Mouse (Mus musculus): ENCODE results near the gene Glra3.

The Glra3 gene

GRCm38 (mm10) chr8:55939870-55940525, at the start of gene Glra3:
Gene Glra3, plus strand, starts transcription at chr8:55940460.
- in situ Hi-C loops (cut with MboI, MseI), result no loop called here

DNA sequence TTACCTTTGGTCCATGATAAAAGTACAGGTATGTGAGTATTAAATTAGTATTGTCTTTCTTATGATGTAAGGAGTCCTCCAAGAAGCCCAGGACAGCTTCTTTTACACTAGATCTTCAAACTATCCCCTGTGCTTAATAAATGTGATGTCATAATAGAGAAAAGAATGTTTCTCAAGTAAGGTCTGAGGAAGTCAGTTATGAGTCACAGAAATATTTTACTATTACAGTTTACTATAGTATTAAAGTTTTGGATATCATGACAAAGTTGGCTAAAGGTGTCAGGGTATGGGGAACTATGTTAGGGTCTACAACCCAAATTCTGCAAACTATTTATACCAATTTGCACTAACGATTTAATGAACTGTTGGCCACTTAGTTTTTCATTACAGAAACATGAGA, 33.4 kb upstream of the Glra3 start, which contains the start of gene Adam29:
Gene Adam29 (minus strand): TSS at position 101 of the 400 bp plus-strand sequence.
- in situ Hi-C loops (cut with MboI, MseI), result no loop called here

DNA sequence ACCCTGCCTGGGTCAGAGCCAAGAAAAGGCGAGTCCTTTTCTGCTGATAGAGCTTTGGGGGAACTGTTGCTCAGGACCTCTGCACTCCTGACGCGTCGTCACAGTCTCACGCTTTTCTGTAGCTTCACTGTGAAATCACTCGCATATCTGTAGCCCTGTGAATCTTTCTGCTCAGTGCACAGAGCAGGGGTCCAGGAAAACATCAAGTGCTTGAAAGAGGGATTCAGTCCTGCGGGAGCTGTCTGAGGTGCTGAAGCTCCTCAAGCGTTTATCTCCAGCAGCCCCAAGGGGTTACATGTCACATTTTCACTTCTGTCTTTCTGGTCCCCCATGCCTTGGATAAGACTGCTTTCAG, 243 bp downstream of the Glra3 start:
- in situ Hi-C loops (cut with MboI, MseI), result no loop called here

DNA sequence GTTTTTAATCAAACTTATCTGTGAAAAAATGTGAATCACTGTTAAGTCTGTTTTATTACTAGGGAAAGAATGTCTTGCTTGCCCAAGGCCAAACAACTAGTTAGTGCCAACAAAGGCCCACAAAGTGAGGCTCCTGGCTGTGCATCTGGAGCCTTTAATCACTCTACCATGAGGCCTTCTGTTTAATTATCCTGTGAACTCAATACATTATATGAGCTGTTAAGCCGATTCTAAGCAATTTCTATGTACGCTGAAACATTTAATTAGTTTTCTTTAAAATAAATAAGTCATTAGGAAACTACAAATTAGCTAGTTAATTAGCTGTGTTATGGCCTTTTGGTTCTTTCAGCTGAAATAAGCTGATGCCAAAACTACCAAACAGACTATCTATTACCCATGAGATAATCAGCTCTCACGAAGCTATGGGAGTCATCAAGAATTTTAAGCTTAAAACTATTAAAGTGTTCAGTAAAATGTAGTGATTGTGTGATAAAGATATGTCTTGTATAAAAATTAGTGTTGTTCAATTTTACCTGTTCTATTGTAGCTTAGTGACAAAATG, 24.6 kb downstream of the Glra3 start:
- in situ Hi-C loops (cut with MboI, MseI), result no loop called here

DNA sequence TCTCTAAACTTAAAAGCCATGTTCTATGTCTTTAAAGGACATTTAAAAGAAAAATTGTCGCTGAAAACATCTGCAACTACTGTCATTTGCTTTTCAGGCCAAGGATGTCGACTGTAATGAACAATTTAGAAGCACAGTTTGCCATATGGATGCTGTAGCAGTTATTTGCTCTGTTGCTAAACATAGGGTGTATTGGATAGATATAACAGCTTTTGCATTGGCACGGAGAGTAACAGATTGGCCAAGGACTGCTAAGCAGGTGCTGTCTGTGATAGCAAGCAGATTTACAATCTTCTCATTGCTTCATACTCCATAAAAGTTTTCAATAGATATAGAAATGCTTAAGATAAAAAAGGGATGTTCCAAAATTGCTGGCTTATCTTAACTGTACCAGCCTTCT, 57.6 kb downstream of the Glra3 start:
- in situ Hi-C loops (cut with MboI, MseI), result no loop called here

- in situ Hi-C loops (cut with MboI, MseI), result no loop called here
Observed at GRCm38 (mm10) chr8:56054324-56054723, 114.1 kb downstream of the Glra3 start.

DNA sequence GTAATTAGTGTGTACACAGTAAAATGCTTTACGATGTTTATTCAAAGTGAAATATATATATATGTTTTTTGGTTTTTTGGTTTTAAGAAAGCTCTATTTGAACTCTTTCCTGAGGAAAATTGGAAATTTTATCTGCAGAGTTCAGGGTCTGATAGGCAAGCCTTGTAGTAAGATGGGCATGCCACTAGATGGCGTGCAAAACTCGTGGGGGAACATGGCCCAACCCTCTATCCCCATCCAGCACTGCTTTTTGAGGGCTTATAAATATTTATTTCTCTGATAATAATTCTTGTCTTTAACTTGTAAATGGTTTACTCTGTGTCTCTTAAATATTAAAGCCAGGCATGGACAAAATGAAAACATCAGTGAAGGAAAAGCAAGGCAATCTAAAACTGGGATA, 122.8 kb downstream of the Glra3 start:
- in situ Hi-C loops (cut with MboI, MseI), result no loop called here

DNA sequence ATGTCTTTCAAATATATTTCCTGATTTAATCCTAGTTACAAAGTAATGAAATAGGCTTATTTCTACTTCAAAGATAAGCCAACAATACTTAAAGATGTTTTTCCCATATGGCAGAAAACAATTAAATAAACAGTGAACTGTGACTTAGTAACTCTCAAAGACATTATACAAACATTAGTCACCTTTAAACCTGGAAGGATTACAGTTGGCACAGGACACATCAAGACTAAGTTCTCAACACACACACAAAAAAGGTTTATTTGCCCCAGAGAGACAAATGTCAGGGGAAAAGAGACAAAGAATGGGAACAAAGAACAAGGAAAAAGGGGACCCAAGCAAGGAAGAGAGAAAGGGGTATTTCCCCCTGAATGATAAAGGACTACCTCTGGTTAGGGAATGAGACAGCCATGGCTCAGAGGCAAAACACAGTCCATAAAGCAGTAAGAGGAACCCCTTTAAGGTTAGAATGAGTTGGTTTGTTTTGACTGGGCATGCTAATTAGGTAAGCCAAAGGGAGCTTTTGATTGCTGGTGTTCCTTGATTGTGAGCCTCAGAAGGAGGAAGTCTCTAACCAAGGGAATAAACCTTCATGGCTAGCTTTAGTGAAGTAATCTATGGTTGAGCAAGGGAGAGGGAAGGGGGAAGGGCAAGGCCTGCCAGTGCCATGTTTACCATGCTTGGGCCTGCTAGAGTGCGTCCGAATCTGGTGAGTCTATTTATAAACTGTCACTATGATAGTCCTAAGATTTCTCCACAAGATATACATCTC, 130.4 kb downstream of the Glra3 start:
- in situ Hi-C loops (cut with MboI, MseI), result no loop called here

DNA sequence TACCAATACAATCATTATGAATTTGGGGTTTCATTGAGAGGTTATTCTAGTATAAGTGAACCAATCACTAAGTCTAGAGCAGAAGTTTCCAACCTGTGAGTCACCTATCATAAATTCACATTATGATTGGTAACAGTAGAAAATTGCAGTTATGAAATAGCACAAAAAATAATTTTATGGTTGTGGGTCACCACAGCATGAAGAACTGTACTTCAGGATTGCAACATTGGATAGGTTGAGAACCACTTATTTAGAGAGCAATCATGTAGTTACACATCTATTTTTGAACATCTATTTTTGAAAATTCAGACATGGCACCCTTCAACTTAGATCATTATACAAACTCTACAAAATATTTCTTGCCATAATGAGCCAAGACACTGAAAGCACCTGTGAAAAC, 143.4 kb downstream of the Glra3 start:
- in situ Hi-C loops (cut with MboI, MseI), result no loop called here

DNA sequence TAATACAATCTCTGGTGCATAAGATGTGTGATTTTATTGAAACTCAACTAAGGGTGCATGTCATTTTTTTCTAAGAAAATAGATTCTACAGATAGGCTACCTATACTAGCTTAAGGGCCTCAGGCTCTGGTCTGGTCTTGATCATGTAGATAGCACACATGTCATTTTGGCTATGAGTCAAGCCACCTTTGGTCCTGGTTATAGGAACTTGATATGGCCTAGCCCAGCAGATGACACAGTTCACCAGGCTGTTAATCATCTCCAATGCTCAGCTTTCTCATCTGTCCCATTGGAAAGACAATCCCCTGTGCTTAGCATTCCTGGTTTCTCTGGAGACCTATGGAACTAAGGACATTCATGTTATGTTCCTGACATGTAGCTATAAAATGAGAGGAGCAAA, 154.1 kb downstream of the Glra3 start:
- in situ Hi-C loops (cut with MboI, MseI), result no loop called here

GRCm38 (mm10) chr8:56110296-56110695, 170.0 kb downstream of the Glra3 start:
- in situ Hi-C loops (cut with MboI, MseI), result no loop called here

- in situ Hi-C loops (cut with MboI, MseI), result no loop called here
Observed at GRCm38 (mm10) chr8:56129357-56129756, 189.1 kb downstream of the Glra3 start.

GRCm38 (mm10) chr8:56150697-56151096, 210.4 kb downstream of the Glra3 start:
- in situ Hi-C loops (cut with MboI, MseI), result no loop called here

DNA sequence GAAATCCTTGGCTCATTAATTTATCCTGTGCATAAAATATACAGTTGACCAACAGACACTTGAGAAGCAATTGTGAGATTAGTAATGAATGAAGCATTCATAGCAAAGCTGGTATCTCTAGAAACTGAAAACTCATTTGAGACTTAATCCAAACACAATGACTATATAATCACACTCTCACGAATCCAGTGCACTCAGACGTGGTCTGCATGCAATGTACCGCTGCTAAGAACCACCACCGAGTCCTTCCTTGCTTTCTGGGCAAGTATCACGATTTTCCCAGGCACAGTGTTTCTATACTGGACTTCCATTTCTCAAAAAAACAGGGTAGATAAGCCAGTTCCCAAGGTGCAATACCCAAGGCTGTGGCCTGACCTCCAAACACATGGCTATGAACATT, 211.3 kb downstream of the Glra3 start:
- in situ Hi-C loops (cut with MboI, MseI), result no loop called here

- in situ Hi-C loops (cut with MboI, MseI), result no loop called here
Observed at GRCm38 (mm10) chr8:56158966-56159365, 218.7 kb downstream of the Glra3 start.
